Mouse (Mus musculus) ES-E14 (cell line): ENCODE data around the gene Lenep. TPM values are rescaled to one million over a fixed set of nuclear protein-coding genes. Genes with fewer than 3 reads are reported as not detected.
A peak's percentile ranks its signal among the peaks of the same experiment; 100 is the strongest.

ENCODE experiments used
- DNase-seq: peaks from one replicate; pipeline ENCODE4 v3.0.0-alpha.2; 2013; ENCODE audit warnings: low read depth, low spot score
- H3K27ac ChIP-seq: 2 replicates; pipeline ENCODE4 v1.5.1; 2012; ENCODE audit warnings: low read depth, mild to moderate bottlenecking, low read length, moderate library complexity, mixed read lengths; ENCODE audit not compliant: poor library complexity, insufficient read depth, severe bottlenecking
- H3K36me3 ChIP-seq: 2 replicates; pipeline ENCODE4 v1.6.1; 2012; ENCODE audit warnings: mild to moderate bottlenecking, low read length, moderate library complexity, mixed read lengths; ENCODE audit not compliant: control insufficient read depth, poor library complexity, insufficient read depth, severe bottlenecking
- H3K4me1 ChIP-seq, 2 experiments: fragments of 150-350 bp in 1 of 2; sonication (generic) in 1 of 2; 2 replicates each; pipeline ENCODE4 v1.6.1; 2012; ENCODE audit warnings: low read length in 2 of 2, mild to moderate bottlenecking in 1 of 2, mixed read lengths in 1 of 2; ENCODE audit not compliant: control insufficient read depth in 2 of 2, insufficient read depth in 2 of 2, poor library complexity in 1 of 2
- H3K4me3 ChIP-seq, 2 experiments: fragments of 150-350 bp in 1 of 2; sonication (generic) in 1 of 2; 2 replicates each; pipeline ENCODE4 v1.5.1; 2012; ENCODE audit warnings: low read length in 2 of 2, low read depth in 1 of 2, mild to moderate bottlenecking in 1 of 2, mixed read lengths in 1 of 2; ENCODE audit not compliant: insufficient read depth in 1 of 2, poor library complexity in 1 of 2, severe bottlenecking in 1 of 2
- H3K9ac ChIP-seq: 2 replicates; pipeline ENCODE4 v1.6.1; 2012; ENCODE audit warnings: low read depth, mild to moderate bottlenecking, low read length, mixed read lengths; ENCODE audit not compliant: poor library complexity, insufficient read depth, severe bottlenecking
- H3K9me3 ChIP-seq: fragments of 150-350 bp; sonication (generic); 2 replicates; pipeline ENCODE4 v1.6.1; 2012; ENCODE audit warnings: low read depth, mild to moderate bottlenecking, low read length; ENCODE audit not compliant: control insufficient read depth, insufficient read depth
- CHD2 ChIP-seq: IDR thresholded peaks from 2 replicates; pipeline ENCODE4 v1.6.1; 2014; ENCODE audit warnings: mild to moderate bottlenecking, low read depth, low read length, inconsistent platforms
- HCFC1 ChIP-seq: IDR thresholded peaks from 2 replicates; pipeline ENCODE4 v1.6.1; 2012; ENCODE audit warnings: low read length, inconsistent platforms, borderline replicate concordance; ENCODE audit not compliant: insufficient read depth
- MAFK ChIP-seq: IDR thresholded peaks from 2 replicates; pipeline ENCODE4 v1.6.1; 2014; ENCODE audit warnings: mild to moderate bottlenecking, low read depth, low read length, inconsistent platforms; ENCODE audit not compliant: insufficient read depth
- ZC3H11A ChIP-seq: IDR thresholded peaks from 2 replicates; pipeline ENCODE4 v1.6.1; 2012; ENCODE audit warnings: low read depth, mild to moderate bottlenecking, inconsistent platforms, low read length, borderline replicate concordance
- ZNF384 ChIP-seq: IDR thresholded peaks from 2 replicates; pipeline ENCODE4 v1.6.1; 2012; ENCODE audit warnings: low read depth, low read length, inconsistent platforms
- in situ Hi-C, 2 experiments: fragments of 600-800 bp; cut with MboI; formaldehyde crosslinking; loops; one replicate each; pipeline ENCODE4 v1.15.1; 2025; ENCODE audit warnings: low sequenced_read_pairs in 2 of 2, inconsistent platforms in 1 of 2; ENCODE audit not compliant: unreplicated experiment in 2 of 2
- total RNA-seq: library from RNA; depleted of rRNA; stranded (reverse); fragments of 300-350 nt; gene quantifications from 2 replicates; pipeline ENCODE4 v1.2.3, GENCODE M21; 2012

Gene Lenep
- total RNA-seq, 1 experiment: not detected

GRCm38 (mm10) chr3:89418861-89419250 lies 16.3 kb upstream of the Lenep start:
- no peak for DNase-seq
- peaks cover 13 to 17% of the 10 kb centered on the region in 2 experiments; a peak in 3 of 4 replicates for H3K4me1 ChIP-seq
- H3K9ac ChIP-seq: peak overlapping the region; percentile 94
- peak overlapping the region; percentile 92 for H3K27ac ChIP-seq
- no peaks in the 10 kb centered on the region for H3K9me3 ChIP-seq
- H3K36me3 ChIP-seq: peaks cover 24% of the 10 kb centered on the region
- TF ChIP-seq ZNF384 (no peak), MAFK (no peak), HCFC1 (no peak), CHD2 (no peak)
- peak overlapping the region; percentile 87 to 98 for H3K4me3 ChIP-seq
- in situ Hi-C loops: no loop called here

- Histone ChIP-seq H3K4me3 (peak within 1 kb of the TSS; percentile 87 to 98), H3K36me3 (peaks cover 22% of the 10 kb centered on the region), H3K27ac (peak within 1 kb of the TSS; percentile 96), H3K4me1 (peaks cover 12 to 13% of the 10 kb centered on the region in 2 experiments; a peak in 3 of 4 replicates), H3K9ac (peak within 1 kb of the TSS; percentile 94), H3K9me3 (no peaks in the 10 kb centered on the region)
- DNase-seq: peak; percentile 96
- in situ Hi-C loops: no loop called here
- no peak for TF ChIP-seq ZNF384
- TF ChIP-seq HCFC1: peak; percentile 57; the same call in 1 of the 2 replicates
- no peak for TF ChIP-seq ZC3H11A
- no peak for TF ChIP-seq MAFK
- peak; percentile 45; the same call in 1 of the 2 replicates for TF ChIP-seq CHD2
These were observed 15.7 kb upstream of the Lenep start, which contains the start of the genes Cks1b and Shc1 for GRCm38 (mm10) chr3:89418170-89418860. Cks1b (minus strand) TSS chr3:89418383. Shc1 (plus strand) TSS chr3:89418443.

GRCm38 (mm10) chr3:89417840-89418169 lies 15.2 kb upstream of the Lenep start:
- Histone ChIP-seq H3K4me3 (peak overlapping the region; percentile 87 to 98), H3K9me3 (no peaks in the 10 kb centered on the region), H3K9ac (peak overlapping the region; percentile 91), H3K27ac (peak overlapping the region; percentile 96), H3K4me1 (peaks cover 8 to 9% of the 10 kb centered on the region in 2 experiments; a peak in 2 of 4 replicates), H3K36me3 (peaks cover 22% of the 10 kb centered on the region)
- in situ Hi-C loops: no loop called here
- TF ChIP-seq ZNF384: no peak
- no peak for TF ChIP-seq CHD2
- no peak for TF ChIP-seq MAFK
- no peak for TF ChIP-seq HCFC1
- no peak for TF ChIP-seq ZC3H11A
- no peak for DNase-seq

GRCm38 (mm10) chr3:89417131-89417530 lies 14.5 kb upstream of the Lenep start:
- Histone ChIP-seq H3K9me3 (no peaks in the 10 kb centered on the region), H3K4me1 (peaks cover 7 to 9% of the 10 kb centered on the region in 2 experiments; a peak in 2 of 4 replicates), H3K27ac (no peak overlapping the region), H3K4me3 (peak overlapping the region; percentile 87 to 98), H3K9ac (peak overlapping the region; percentile 81), H3K36me3 (peaks cover 22% of the 10 kb centered on the region)
- DNase-seq: no peak
- in situ Hi-C loops: no loop called here
- TF ChIP-seq HCFC1 (no peak), ZC3H11A (no peak), CHD2 (no peak), ZNF384 (peak; percentile 53; the same call in 1 of the 2 replicates), MAFK (no peak)
